Mouse (Mus musculus) kidney, adult 2 months (tissue): ENCODE results near the gene Galp.

Experiments
- CTCF ChIP-seq: fragments of 200-500 bp; conservative IDR thresholded peaks from 2 replicates; pipeline ENCODE4 v1.5.1; 2011; ENCODE audit warnings: low read depth, mild to moderate bottlenecking, control low read depth, low read length, moderate library complexity, mixed read lengths; ENCODE audit not compliant: insufficient read depth, insufficient read length
- POLR2A ChIP-seq: fragments of 200-500 bp; IDR thresholded peaks from one replicate; pipeline ENCODE4 v1.6.1; 2011; ENCODE audit warnings: low read depth, low read length, control low read depth

GRCm38 (mm10) chr7:6169403-6169802, 27.5 kb upstream of the Galp start:
- TF ChIP-seq CTCF (no peak), POLR2A (no peak)
